Mouse (Mus musculus) CH12.LX (cell line): Measurements from ENCODE around the gene Ddah1. TPM values are rescaled to one million over a fixed set of nuclear protein-coding genes. Genes with fewer than 3 reads are reported as not detected.

Experiments used
- DNase-seq: peaks from one replicate; pipeline ENCODE4 v3.0.0-alpha.2; 2013; ENCODE audit errors: extremely low read depth
- H3K27ac ChIP-seq: 2 replicates; pipeline ENCODE4 v1.5.1; 2012; ENCODE audit warnings: low read depth, mild to moderate bottlenecking, control low read depth, moderate library complexity; ENCODE audit not compliant: insufficient read depth
- H3K27me3 ChIP-seq: replicated peaks from 2 replicates; pipeline ENCODE3; 2012; ENCODE audit warnings: inconsistent platforms
- H3K36me3 ChIP-seq, 2 experiments: replicated peaks in 1 of 2; 2 replicates each; pipeline versions ENCODE3 to v1.6.1; 2012; ENCODE audit warnings: inconsistent platforms in 1 of 2, low read length in 1 of 2, mild to moderate bottlenecking in 1 of 2, mixed read lengths in 1 of 2, moderate library complexity in 1 of 2; ENCODE audit not compliant: control insufficient read depth in 1 of 2, insufficient read depth in 1 of 2
- H3K4me1 ChIP-seq, 2 experiments: 2 replicates each; pipeline ENCODE4 v1.6.1; 2012; ENCODE audit warnings: inconsistent platforms in 1 of 2, moderate library complexity in 1 of 2; ENCODE audit not compliant: insufficient read depth in 2 of 2, control insufficient read depth in 1 of 2
- H3K4me2 ChIP-seq: 2 replicates; pipeline ENCODE4 v1.6.1; 2012; ENCODE audit warnings: low read depth, mild to moderate bottlenecking, control low read depth; ENCODE audit not compliant: poor library complexity, insufficient read depth, severe bottlenecking
- H3K4me3 ChIP-seq, 3 experiments: fragments of 150-350 bp in 1 of 3; sonication (generic) in 1 of 3; replicated peaks in 1 of 3; 2 replicates each; pipeline versions ENCODE3 to v1.5.1; 2011 to 2012; ENCODE audit warnings: low read depth in 2 of 3, low read length in 2 of 3, mild to moderate bottlenecking in 2 of 3, moderate library complexity in 2 of 3, control low read depth in 1 of 3, improper control_type of control experiment in 1 of 3, inconsistent platforms in 1 of 3, mixed read lengths in 1 of 3; ENCODE audit not compliant: poor library complexity in 1 of 3
- H3K79me2 ChIP-seq: replicated peaks from 2 replicates; pipeline ENCODE4 v1.6.1; 2012; ENCODE audit warnings: mild to moderate bottlenecking, moderate library complexity; ENCODE audit not compliant: control insufficient read depth, poor library complexity, insufficient read depth, severe bottlenecking; ENCODE audit errors: extremely low read depth
- H3K9ac ChIP-seq: 2 replicates; pipeline ENCODE4 v1.6.1; 2012; ENCODE audit warnings: low read depth, mild to moderate bottlenecking, control low read depth, moderate library complexity; ENCODE audit not compliant: insufficient read depth
- H3K9me3 ChIP-seq: replicated peaks from 2 replicates; pipeline ENCODE3; 2012; ENCODE audit warnings: low read length, inconsistent platforms, mixed read lengths
- BHLHE40 ChIP-seq: IDR thresholded peaks from 2 replicates; pipeline ENCODE4 v1.6.1; 2011; ENCODE audit warnings: mild to moderate bottlenecking, low read depth, low read length, improper control_type of control experiment
- CHD1 ChIP-seq: IDR thresholded peaks from 2 replicates; pipeline ENCODE4 v1.6.1; 2012; ENCODE audit warnings: low read depth, low read length, improper control_type of control experiment, inconsistent platforms
- EP300 ChIP-seq: IDR thresholded peaks from 2 replicates; pipeline ENCODE4 v1.6.1; 2011; ENCODE audit warnings: low read length, improper control_type of control experiment
- ETS1 ChIP-seq: conservative IDR thresholded peaks from 2 replicates; pipeline ENCODE4 v1.6.1; 2012; ENCODE audit warnings: low read depth, mild to moderate bottlenecking, inconsistent platforms, low read length, improper control_type of control experiment, moderate library complexity
- IRF4 ChIP-seq: IDR thresholded peaks from 2 replicates; pipeline ENCODE4 v1.6.1; 2014; ENCODE audit warnings: low read depth, mild to moderate bottlenecking, inconsistent platforms, low read length, improper control_type of control experiment
- JUN ChIP-seq: IDR thresholded peaks from 2 replicates; pipeline ENCODE4 v1.6.1; 2011; ENCODE audit warnings: low read depth, mild to moderate bottlenecking, low read length, improper control_type of control experiment, moderate library complexity; ENCODE audit not compliant: insufficient read depth
- JUND ChIP-seq: conservative IDR thresholded peaks from 2 replicates; pipeline ENCODE4 v1.6.1; 2011; ENCODE audit warnings: low read depth, low read length, improper control_type of control experiment
- KAT2A ChIP-seq: IDR thresholded peaks from 2 replicates; pipeline ENCODE4 v1.6.1; 2012; ENCODE audit warnings: low read length, improper control_type of control experiment, inconsistent platforms; ENCODE audit not compliant: insufficient replicate concordance
- MAFK ChIP-seq: IDR thresholded peaks from 2 replicates; pipeline ENCODE4 v1.6.1; 2011; ENCODE audit warnings: low read length, improper control_type of control experiment; ENCODE audit not compliant: insufficient replicate concordance
- MEF2A ChIP-seq: IDR thresholded peaks from 2 replicates; pipeline ENCODE4 v1.6.1; 2014; ENCODE audit warnings: low read depth, mild to moderate bottlenecking, inconsistent platforms, low read length, improper control_type of control experiment, borderline replicate concordance
- RCOR1 ChIP-seq: conservative IDR thresholded peaks from 2 replicates; pipeline ENCODE4 v1.6.1; 2012; ENCODE audit warnings: low read depth, mild to moderate bottlenecking, inconsistent platforms, low read length, improper control_type of control experiment
- SMC3 ChIP-seq: IDR thresholded peaks from 2 replicates; pipeline ENCODE4 v1.6.1; 2011; ENCODE audit warnings: low read depth, low read length, improper control_type of control experiment
- TBP ChIP-seq: conservative IDR thresholded peaks from 2 replicates; pipeline ENCODE4 v1.6.1; 2011; ENCODE audit warnings: low read depth, low read length, improper control_type of control experiment
- UBTF ChIP-seq: IDR thresholded peaks from 2 replicates; pipeline ENCODE4 v1.6.1; 2012; ENCODE audit warnings: low read depth, mild to moderate bottlenecking, inconsistent platforms, low read length, improper control_type of control experiment, moderate library complexity
- ZNF384 ChIP-seq: IDR thresholded peaks from 2 replicates; pipeline ENCODE4 v1.6.1; 2012; ENCODE audit warnings: low read depth, low read length, improper control_type of control experiment, inconsistent platforms
- dilution Hi-C: fragments of 300-500 bp; cut with MboI; formaldehyde crosslinking; loops from 2 replicates; pipeline ENCODE4 v1.14.3; 2020; ENCODE audit warnings: low sequenced_read_pairs; ENCODE audit not compliant: extremely low pct_unique_long_range_greater_than_20kb, extremely low pct_ligation_motif_present
- in situ Hi-C: fragments of 300-500 bp; cut with MboI; formaldehyde crosslinking; loops from 3 replicates; pipeline ENCODE4 v1.14.3; 2019; ENCODE audit warnings: low sequenced_read_pairs, low pct_ligation_motif_present, low pct_unique_long_range_greater_than_20kb, mixed read lengths
- polyA plus RNA-seq: library from polyadenylated mRNA; unstranded; fragments of >175 nt; gene quantifications from 2 replicates; pipeline ENCODE4 v1.2.1, GENCODE M21; 2012; ENCODE audit warnings: low read depth; ENCODE audit not compliant: insufficient read length
- total RNA-seq, 2 experiments: library from RNA; depleted of rRNA; stranded (reverse); fragments of 300-350 nt in 1 of 2; fragments of >200 nt in 1 of 2; gene quantifications; 2 replicates each; pipeline ENCODE4 v1.2.3; 2012 to 2014

Ddah1 gene
- total and polyA plus RNA-seq, 3 experiments = not detected

GRCm38 (mm10) chr3:145833948-145834538 is 75.6 kb downstream of the Ddah1 start:
- Histone ChIP-seq H3K9ac (no peak overlapping the region), H3K9me3 (no peaks in the 10 kb centered on the region), H3K4me1 (peaks cover 6 to 21% of the 10 kb centered on the region in 2 experiments), H3K27me3 (no peaks in the 10 kb centered on the region)
- peak; percentile 61 for DNase-seq
- dilution Hi-C loops = no loop called here
- no peak for TF ChIP-seq SMC3
- peak; percentile 53 for TF ChIP-seq BHLHE40
- TF ChIP-seq ETS1 = peak; percentile 54; the same call in 1 of the 2 replicates
- 0 out of 2 replicates have a peak, but pooled peaks have one; percentile 19 for TF ChIP-seq TBP
- TF ChIP-seq JUN = peak; percentile 93
- peak; percentile 76 for TF ChIP-seq EP300
- peak; percentile 63; the same call in 1 of the 2 replicates for TF ChIP-seq MEF2A
- TF ChIP-seq UBTF = no peak
- peak; percentile 93 for TF ChIP-seq JUND
- TF ChIP-seq IRF4 = peak; percentile 35; the same call in 1 of the 2 replicates
- TF ChIP-seq, all 38 proteins: peak for 8
- H3K4me3 ChIP-seq = no peak overlapping the region
- H3K4me2 ChIP-seq = peak overlapping the region; percentile 52; the same call in 1 of the 2 replicates
- no peaks in the 10 kb centered on the region for H3K36me3 ChIP-seq
- H3K27ac ChIP-seq = no peak overlapping the region
- H3K79me2 ChIP-seq = no peaks in the 10 kb centered on the region
- in situ Hi-C loops = no loop called here

- in situ Hi-C loops = no loop called here
- DNase-seq = no peak
- dilution Hi-C loops = no loop called here
Observed at GRCm38 (mm10) chr3:145838281-145838680, 79.8 kb downstream of the Ddah1 start.

More at GRCm38 (mm10) chr3:145838281-145838680, 79.8 kb downstream of the Ddah1 start:
- H3K9ac ChIP-seq = no peak overlapping the region
- H3K4me2 ChIP-seq = no peak overlapping the region
- TF ChIP-seq KAT2A (no peak), ZNF384 (no peak), IRF4 (no peak), RCOR1 (no peak), UBTF (no peak), MAFK (no peak), CHD1 (no peak), JUN (no peak)
- H3K4me1 ChIP-seq = peaks cover 2 to 12% of the 10 kb centered on the region in 2 experiments
- H3K27ac ChIP-seq = no peak overlapping the region
- no peak overlapping the region for H3K4me3 ChIP-seq
- H3K79me2 ChIP-seq = no peaks in the 10 kb centered on the region
- no peaks in the 10 kb centered on the region for H3K9me3 ChIP-seq
- H3K36me3 ChIP-seq = no peaks in the 10 kb centered on the region
- H3K27me3 ChIP-seq = no peaks in the 10 kb centered on the region
